Mouse (Mus musculus) kidney, adult 18-20 months (tissue): ENCODE data around the gene Arl6ip5.
"Not testable (repeated sequence)": the region's sequence is repeated elsewhere in the genome, so short reads cannot be mapped to it uniquely, and the experiment has no call there.

Experiments used
- DNase-seq: peaks from one replicate; pipeline ENCODE4 v3.0.0; 2021

Gene Arl6ip5

DNA sequence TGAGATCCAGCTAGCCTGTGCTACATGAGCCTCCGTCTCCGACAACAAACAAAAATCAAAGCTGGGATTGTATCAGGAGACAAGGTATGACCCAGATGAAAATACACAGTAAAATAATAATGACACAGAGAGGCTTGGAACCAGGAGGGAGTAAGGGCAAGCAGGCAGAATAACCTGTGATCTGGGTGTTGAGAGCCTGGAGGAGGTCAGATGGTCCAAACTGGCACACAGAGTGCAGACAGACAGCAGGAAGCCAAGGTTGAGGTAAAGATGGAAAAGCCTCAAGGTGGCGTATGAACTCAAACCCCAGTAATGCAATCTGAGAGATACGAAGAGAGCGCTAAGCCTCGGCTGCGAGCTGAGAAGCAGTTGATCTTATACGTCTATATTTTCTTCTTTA is 14.0 kb downstream of the Arl6ip5 start:
- no peak for DNase-seq

DNA sequence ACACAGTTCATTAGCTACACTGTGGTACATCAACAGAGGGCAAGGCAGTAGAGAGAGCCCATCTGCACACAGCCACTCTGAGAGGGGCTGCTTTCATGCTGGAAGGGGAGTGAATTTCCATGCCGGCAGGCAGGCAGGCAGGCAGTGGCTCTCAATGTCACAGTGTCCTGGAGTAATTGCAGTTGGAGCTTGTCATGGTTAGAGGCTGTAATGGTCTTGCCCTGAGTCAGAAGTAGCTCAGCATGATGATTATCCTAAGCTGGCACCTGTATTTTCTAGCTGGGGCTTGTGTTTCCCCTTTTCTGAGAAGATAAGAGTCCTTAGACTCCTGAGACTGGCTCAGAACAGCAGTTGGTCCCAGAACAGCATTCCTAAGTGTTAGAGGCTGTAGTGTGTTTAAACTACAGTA is 15.6 kb downstream of the Arl6ip5 start:
- no peak for DNase-seq

DNA sequence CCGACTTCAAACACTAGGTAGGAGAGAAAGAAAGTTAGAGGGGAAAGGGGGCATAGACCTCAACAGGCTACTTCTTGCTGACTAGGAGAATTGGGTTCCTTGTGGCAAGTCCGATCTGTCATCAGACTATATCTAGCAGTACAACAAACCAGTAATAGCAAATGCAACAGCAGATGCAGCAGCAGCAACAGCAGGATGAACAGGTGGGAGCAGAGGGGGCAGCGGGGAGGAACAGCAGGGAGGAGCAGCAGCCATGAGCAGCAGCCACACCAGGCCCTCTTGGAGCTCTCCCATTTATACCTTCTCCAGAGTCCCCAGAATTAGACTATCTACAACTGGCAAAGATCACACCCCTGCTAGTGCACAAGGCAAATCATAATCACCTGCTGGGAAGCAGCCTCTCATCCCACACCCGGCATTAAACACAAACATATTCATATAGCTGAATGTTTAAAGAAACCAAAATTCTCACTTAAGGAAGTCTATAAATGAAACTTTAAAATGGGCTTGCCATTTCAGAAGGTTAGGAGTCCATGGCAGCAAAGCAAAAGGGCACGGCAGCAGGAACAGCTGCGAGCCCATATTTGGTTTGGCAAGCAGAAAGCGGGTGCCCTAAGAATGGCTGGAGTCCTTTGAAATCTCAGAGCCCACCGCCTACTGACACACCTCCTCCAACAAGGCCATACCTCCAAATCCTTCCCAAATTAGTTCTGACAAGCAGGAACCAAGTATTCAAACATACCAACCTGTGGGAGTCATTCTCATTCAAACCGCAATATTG is 16.8 kb downstream of the Arl6ip5 start:
- no peak for DNase-seq

DNA sequence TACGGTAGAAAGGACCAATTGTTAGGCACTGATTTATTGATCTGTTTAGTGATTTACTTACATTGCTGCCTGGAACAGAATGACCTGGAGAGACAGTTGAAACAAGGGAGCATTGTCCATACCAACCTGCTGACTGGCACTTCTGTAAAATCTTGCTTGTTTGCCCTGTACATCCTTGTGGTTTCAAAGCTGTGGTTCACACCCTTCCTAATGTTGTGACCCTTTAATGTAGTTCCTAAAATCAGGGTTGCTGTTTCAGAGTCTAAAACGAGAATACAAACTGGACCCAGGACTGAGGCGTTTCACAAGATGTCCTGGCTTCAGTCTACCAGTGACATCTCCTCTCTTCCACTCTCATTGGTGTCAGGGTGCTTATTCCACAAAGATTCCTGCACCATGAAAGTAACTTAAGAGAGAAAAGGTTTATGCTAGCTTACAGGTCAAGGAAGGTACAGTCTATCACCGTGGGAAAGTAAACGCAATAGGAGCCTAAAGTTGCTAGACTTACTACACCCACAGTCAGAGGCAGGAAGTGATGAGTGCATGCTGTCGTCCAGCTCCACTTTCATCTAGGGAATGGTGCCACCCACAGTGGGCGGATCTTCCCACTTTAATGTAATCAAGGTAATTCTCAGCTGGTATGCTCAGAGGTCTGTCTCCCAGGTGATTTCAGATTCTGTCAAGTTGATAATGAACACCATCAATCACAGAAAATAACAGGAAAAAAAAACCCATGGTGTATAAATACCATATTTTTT is 24.6 kb downstream of the Arl6ip5 start:
- no peak for DNase-seq

DNA sequence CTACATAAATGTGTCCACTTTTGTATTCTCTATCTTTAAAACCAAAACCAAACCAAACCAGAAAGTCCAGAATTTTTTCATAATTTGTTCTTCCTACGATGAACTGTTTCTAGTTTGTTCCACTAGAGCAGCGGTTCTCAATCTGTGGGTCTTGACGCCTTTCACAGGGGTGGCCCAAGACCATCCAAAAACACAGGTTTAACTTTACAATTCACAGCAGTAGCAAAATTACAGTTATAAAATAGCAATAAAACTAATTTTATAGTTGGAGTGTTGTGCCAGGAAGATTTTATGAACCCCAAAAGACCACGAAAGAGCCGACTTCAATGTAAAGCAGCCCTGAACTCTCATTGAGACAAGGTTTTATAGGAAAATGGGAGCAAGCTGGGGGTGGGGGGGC is 25.6 kb downstream of the Arl6ip5 start:
- DNase-seq, result no peak

DNA sequence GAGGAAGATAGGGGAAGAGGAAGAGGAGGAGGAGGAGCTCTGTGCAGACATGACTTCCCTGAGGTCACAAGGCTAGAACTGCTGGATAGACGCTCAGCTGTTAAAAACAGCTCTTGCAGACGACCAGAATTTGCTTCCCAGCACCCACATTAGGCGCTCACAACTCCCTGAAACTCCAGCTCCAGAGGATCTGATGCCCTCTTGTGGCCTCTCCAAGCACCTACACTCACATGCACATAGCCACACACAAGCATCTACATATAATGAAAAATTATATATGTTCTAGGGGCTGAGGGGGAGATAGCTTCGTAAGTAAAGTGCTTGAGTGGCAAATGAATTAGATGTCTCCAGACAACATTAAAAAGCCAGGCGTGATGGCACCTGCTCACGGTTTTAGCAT is 28.9 kb downstream of the Arl6ip5 start:
- DNase-seq, result no peak

DNA sequence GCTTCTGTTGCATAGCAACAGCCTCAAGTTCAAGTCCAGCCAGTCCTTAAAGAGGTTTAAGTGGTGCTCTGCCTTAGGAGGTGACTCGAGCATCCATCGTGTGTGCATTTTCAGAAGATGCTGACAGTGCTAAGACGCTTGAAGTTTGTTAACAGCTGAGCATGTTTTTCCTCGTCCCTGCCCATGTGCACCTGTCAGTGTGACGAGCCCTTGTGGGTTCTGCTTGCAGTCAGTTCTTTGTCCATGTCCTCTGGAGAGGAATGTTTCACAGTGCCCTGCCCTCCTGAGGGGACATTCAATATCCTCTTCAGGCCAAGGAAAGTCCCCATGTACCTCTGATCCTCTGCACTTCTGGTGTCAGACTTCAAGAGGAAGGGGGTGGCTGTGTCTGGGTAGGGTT is 29.6 kb downstream of the Arl6ip5 start:
- no peak for DNase-seq

DNA sequence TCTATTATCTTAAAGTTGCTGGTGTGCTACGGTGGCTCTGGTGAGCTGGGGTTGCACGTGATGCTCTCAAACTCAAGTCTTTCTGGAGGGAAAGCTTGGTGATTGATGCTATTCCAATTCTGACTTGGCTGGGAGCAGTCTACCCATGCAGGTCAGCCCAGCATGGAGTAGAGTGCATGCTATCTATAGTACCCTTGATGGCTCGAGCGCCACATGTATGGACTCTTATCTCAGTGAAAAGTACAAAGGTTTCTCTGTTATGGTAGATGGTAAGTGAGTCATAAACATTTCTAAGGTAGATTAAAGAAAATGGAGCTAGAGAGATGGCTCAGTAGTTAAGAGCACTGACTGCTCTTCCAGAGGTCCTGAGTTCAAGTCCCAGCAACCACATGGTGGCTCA is 32.0 kb downstream of the Arl6ip5 start:
- no peak for DNase-seq

DNA sequence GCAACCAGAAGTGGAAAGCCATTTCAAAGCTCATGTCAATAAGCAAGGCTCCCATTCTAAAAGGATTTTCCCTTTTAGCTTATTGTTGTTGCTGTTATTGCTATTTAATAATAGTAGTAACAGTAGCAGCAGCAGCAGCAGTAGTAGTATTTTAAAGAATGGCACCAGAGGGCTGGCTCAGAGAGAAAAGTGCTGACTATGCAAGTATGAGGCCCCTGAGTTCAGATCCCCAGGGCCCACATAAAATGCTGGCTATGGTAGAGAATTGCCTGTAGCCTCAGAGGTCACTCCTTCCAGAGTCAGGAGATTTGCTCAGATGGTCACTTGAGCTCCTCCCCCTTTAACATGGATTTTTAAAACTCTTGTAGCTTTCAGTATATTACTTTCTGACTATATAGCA is 34.7 kb downstream of the Arl6ip5 start:
- no peak for DNase-seq

DNA sequence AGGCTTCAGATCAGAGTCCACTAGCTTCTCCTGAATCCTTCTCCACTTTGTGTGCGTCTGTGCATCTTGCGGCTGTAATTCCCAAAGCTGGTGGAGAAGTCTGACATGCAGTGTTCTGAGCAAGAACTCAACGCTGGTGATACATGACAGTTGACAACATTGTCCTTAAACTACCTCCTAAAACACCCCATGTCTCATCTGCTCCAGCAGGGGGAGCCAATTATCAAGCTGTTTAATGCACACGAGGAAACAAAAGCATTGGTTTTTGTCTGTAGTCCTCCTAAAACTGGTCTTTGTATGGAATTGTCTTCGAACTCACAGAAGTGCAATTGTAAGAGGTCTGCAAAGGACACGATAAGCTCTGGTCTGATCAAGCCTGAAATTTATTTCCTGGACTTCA is 40.5 kb downstream of the Arl6ip5 start:
- DNase-seq, result peak; percentile 65

DNA sequence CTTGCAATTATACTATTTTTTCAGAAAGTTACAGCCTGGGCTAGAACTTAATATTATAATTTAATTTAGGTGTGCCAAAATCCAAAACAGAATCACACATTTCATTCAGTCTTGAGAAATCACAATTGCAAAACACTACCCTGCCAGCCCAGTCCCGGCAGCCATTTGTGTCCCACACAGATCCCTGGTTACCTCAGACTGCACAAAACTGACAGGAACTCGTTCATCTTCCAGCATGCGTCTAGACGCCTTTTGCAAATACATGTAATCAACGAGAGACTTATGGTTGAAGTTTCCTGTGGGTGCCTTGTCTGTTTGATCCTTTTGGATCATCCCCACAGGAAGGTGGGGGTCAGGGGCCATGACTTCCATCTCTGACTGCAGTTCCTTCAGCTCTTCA is 41.6 kb downstream of the Arl6ip5 start:
- no peak for DNase-seq

DNA sequence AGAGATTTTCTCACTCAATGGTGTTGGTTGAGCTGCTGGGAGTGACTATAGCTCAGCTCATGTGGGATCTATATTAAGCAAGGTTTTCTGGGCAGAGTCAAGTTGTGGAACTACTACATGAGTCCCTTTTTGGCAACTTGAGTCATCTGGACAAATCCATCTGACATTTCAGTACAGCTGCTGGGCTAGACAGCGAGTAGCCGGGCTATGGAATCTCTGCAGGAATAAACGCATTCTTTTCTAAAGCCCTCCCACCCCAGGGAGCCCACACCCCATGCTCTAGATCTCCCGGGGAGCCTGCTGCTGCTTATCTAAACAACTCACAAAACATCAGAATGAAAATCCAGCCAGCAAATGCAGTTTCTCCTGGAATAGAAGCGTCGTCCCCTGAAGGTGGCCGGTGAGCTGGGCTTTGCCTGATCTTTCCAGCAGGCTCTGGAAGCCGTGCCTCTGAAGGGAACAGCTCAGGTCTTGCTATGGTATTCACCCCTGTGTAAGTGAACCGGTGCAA is 42.3 kb downstream of the Arl6ip5 start, which contains the start of gene Lmod3:
Gene Lmod3 (minus strand): TSS at position 49 of the 511 bp plus-strand sequence.
- peak; percentile 11 for DNase-seq

DNA sequence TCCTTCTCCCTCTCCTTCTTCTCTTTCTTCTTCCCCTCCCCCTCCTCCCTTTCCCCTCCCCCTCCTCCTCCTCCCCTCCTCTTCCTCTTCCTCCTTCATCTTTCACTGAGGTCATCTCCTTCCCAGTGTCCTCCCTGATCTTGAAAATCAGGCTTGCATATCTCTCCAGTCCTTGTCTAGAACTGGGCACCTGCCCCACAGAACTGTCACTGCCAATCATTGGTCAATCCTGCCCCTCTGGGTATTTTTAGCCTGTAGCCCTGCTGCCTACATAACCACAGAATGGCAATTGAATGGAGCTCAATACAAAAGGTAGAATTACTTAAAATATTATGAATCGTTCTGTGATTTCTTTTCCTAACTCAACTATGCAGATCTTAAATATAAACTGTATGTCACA is 48.0 kb downstream of the Arl6ip5 start:
- DNase-seq, result no peak

DNA sequence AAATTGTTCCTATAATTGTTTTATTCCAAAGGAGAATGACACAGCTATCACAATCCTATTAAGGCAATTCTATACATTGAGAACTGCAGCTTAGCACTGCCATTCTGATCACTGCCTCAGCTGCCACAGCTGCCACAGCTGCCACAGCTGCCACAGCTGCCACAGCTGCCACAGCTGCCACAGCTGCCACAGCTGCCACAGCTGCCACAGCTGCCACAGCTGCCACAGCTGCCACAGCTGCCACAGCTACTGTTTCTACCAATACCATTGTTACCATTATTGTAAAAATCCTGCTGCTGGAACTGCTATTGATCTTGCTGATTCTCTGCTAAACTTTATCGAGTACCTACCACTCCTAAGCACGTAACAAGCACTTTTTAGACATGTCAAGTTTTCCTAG is 49.4 kb downstream of the Arl6ip5 start:
- DNase-seq, result not testable (repeated sequence)

DNA sequence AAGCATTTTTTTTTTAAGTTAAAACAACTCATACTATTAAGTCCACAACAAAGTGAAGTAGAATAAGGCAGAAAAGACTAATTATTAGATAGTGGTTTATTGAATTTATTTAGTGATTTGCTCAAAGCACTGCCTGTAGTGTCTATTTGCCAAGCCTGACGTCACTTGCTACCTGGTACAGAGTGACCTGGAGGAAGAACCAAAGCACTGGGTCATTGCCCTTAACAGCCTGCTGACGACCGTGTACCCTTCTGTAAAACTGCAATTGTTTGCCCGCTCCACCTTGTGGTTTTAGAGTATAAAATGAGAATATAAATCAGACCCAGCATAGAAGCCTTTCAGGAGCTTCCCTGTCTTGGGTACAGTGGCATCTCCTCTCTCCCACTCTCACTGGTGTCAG is 51.7 kb downstream of the Arl6ip5 start:
- DNase-seq, result no peak

DNA sequence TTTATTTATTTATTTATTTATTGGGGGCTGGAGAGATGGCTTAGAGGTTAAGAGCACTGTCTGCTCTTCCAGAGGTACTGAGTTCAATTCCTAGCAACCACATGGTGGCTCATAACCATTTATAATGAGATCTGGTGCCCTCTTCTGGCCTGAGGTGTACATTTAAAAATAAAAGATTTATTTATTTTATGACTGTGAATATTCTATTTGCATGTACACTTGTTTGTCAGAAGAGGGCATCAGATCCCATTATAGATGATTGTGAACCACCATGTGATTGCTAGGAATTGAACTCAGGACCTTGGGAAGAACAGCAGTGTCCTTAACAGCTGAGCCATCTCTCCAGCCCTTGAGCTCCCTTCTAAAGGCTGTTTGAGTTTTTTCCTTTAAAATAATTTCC is 53.3 kb downstream of the Arl6ip5 start:
- DNase-seq, result not testable (repeated sequence)

DNA sequence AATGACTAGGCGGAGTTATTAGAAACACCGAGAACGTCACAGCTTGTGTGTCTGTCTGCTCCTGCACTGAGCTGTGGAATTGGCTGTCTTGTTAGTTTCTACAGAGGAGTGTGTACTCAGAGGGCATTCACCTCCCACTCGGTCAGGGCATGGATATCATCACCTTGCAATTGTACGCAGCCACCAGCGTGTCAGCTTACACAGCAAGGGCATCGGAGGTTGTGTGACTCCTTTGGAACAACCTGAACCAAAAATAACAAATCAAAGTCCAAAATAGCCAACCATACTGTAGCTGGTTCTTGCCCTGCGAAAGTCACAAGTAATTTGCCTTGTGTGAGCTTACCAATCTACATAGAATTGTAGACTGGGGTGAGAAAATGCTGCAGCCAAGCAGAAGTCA is 54.8 kb downstream of the Arl6ip5 start:
- no peak for DNase-seq

DNA sequence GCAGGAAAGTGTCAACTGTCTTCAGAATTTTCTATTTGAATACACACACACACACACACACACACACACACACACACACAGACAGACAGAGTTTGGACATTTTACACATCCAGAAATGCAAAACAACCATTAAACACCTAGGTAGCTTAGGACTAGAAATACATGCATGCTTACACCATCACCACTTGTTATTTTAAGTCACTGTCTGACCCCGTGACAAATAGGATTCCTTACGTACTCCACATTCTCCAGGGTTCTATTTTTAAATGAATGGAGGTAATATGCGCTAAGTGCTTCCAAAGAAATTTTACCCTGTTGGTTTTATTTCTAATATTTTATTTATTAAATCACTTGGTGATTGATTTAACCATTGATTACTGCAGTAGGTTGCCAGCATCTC is 55.2 kb downstream of the Arl6ip5 start:
- DNase-seq, result no peak

DNA sequence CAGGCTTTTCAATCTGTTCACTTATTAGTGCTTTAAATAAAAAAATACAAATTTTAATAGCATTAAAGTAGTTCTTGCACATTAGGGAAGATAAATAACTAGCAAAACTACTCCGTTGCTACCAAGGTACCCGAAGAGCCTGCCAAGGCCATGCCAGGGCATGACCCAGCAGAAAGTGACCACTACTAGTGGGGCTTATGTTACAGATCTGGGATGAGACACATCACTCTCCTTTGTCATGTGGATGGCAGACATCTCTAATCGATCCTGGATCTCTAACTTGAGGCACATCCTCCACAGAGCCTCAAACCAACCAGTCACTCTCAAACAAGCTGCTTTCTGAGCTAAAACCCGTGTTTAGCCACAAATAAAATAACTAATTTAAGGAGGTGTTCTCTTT is 56.2 kb downstream of the Arl6ip5 start:
- no peak for DNase-seq

DNA sequence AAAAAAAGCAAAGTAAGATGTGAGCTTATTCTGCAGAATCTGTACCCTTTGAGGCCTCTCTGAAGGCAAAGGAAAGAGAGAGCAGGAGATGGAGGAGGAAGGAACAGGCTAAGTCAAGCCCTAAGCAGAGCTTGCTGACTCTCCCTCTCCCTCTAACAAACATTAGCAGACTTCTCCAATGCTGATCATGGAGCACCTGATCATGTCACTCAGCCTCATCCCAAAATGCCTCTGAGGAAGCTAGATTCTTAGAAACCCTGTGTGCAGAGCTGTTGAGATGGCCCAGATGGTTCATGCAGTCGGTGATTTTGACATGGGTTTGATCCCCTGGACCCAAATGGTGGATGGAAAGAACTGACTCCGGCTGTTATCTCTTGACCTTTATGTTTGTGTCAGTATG is 56.6 kb downstream of the Arl6ip5 start:
- no peak for DNase-seq

DNA sequence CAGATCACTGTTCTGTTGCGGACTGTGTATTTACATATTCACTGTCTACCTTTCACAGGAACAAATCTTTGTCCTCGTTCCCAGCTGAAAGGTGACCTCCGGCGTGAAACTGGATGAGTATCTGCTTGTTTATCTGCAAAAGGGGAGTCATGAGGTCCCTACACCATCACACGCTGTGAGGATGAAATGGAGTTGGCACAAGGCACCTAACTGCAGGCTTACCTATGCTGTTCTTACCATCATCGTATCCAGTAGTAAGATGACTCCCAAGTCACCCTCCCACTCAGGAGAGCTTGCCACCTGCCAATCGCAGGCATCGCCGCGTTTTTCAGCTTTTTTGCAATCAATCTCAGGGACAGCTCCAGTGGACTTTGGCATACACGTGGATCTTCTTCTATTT is 59.1 kb downstream of the Arl6ip5 start:
- no peak for DNase-seq

DNA sequence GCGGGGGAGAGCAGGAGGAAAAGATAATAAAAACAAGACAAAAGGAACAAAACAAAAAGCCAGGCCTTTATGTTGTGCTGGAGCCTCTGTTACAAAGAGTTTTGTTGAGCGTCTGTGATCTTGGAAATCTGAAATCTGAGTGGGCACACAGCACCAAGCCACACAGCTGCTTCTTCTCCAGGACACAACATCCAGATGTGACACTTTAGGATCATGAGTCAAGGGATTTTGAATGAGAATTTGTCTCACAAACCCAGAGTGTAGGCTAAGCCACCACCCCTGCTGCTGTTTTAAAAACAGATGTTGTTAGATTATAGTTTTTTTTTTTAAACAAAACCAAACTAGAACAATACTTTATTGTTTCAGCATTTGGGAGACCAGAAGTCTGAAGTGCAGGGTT is 61.9 kb downstream of the Arl6ip5 start:
- DNase-seq, result no peak

DNA sequence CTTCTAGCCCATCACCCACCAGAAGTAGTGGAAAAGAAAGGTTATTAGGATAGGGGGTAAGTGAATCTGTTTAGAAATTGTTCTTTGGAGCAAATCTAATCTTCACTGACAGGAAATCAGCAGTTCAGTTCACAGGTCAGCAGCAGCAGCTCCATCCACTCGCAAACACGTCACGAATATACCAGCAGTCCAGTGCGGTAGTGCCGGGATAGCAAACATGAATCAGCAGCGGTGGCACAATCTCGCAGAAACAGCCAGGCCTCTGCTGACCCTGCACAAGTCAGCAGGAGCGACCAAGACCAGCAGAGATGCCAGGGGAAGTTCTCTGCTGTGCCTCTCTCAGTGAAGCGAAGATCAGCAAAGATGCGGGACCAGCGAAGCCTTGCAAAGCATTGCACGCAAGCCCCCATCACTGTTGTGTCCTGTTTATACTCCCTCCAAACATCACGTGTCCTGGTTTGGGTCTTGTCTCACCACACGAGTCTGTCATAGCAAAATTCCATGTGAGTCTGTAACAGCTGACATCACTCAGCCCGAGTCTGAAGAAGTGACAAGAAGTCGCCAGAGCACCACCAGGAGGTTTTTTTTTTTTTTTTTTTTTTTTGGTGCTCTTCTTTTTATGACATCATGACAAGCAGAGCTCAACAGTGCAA is 62.7 kb downstream of the Arl6ip5 start:
- no peak for DNase-seq

DNA sequence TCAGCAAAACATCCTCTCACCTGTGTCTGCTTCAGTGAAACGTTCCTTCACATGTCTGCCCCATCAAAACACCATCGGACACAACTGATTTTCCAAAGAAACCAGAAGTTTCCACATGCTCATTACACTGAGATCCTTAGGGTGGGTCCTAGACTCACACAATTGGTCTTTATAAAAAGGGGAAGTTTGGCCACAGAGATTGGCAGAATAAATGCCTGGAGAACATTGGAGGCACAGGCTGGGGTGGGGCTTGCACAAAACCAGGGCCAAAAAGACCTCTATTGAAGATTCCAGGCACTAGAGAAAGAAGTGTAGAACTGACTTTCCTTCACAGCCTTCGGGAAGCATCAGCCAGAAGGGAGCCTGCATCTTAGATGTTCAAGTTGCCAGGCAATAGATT is 63.3 kb downstream of the Arl6ip5 start:
- no peak for DNase-seq
